Mouse (Mus musculus) right cerebral cortex, postnatal 4 days (tissue): Measurements from ENCODE around the gene Kcnc3.

ENCODE experiments used
- DNase-seq: peaks from one replicate; pipeline ENCODE4 v3.0.0-alpha.2; 2022

The Kcnc3 gene

GRCm38 (mm10) chr7:44590402-44591347, at the start of gene Kcnc3:
Kcnc3 (plus strand) TSS chr7:44590664.
- DNase-seq: peak; percentile 90

GRCm38 (mm10) chr7:44542555-44542954, 47.9 kb upstream of the Kcnc3 start:
- DNase-seq: no peak

- no peak for DNase-seq
Measured at GRCm38 (mm10) chr7:44543071-44543470, 47.4 kb upstream of the Kcnc3 start.

GRCm38 (mm10) chr7:44546274-44546673, 44.2 kb upstream of the Kcnc3 start:
- no peak for DNase-seq

GRCm38 (mm10) chr7:44547041-44547440, 43.4 kb upstream of the Kcnc3 start:
- no peak for DNase-seq

- no peak for DNase-seq
Measured at GRCm38 (mm10) chr7:44547725-44548124, 42.7 kb upstream of the Kcnc3 start.

- DNase-seq: peak; percentile 98
Measured at GRCm38 (mm10) chr7:44548497-44549087, 41.9 kb upstream of the Kcnc3 start, which contains the start of gene Pold1. Pold1 (minus strand) TSS chr7:44548849.

GRCm38 (mm10) chr7:44549621-44550408, 40.6 kb upstream of the Kcnc3 start:
- DNase-seq: no peak

- no peak for DNase-seq
Measured at GRCm38 (mm10) chr7:44550409-44550678, 40.1 kb upstream of the Kcnc3 start.

GRCm38 (mm10) chr7:44551301-44551700, 39.2 kb upstream of the Kcnc3 start:
- no peak for DNase-seq

GRCm38 (mm10) chr7:44551731-44552130, 38.7 kb upstream of the Kcnc3 start:
- no peak for DNase-seq

GRCm38 (mm10) chr7:44552141-44552908, 38.1 kb upstream of the Kcnc3 start:
- DNase-seq: no peak

- DNase-seq: peak; percentile 81
Measured at GRCm38 (mm10) chr7:44553196-44553764, 37.2 kb upstream of the Kcnc3 start.

- peak; percentile 93 for DNase-seq
Measured at GRCm38 (mm10) chr7:44553826-44554225, 36.6 kb upstream of the Kcnc3 start, which contains the start of gene Nr1h2. Nr1h2 (minus strand) TSS chr7:44553951.

GRCm38 (mm10) chr7:44557629-44558028, 32.8 kb upstream of the Kcnc3 start:
- DNase-seq: no peak

GRCm38 (mm10) chr7:44560435-44561400, 29.7 kb upstream of the Kcnc3 start:
- peak; percentile 88 for DNase-seq

GRCm38 (mm10) chr7:44563284-44563683, 27.2 kb upstream of the Kcnc3 start:
- DNase-seq: no peak

- DNase-seq: no peak
Measured at GRCm38 (mm10) chr7:44564486-44564885, 26.0 kb upstream of the Kcnc3 start.

GRCm38 (mm10) chr7:44565414-44565813, 25.1 kb upstream of the Kcnc3 start:
- no peak for DNase-seq

- no peak for DNase-seq
Measured at GRCm38 (mm10) chr7:44568803-44569202, 21.7 kb upstream of the Kcnc3 start.

GRCm38 (mm10) chr7:44570989-44571388, 19.5 kb upstream of the Kcnc3 start:
- DNase-seq: no peak
